Mouse (Mus musculus) hindbrain, embryonic 11.5 days (tissue): ENCODE measurements around the gene Arhgap10. TPM values are rescaled to one million over a fixed set of nuclear protein-coding genes. Genes with fewer than 3 reads are reported as not detected.

Experiments used
- ATAC-seq: fragments of 200-750 bp; cut with Nextera tagmentation; 2 replicates; pipeline ENCODE4 v1.8.0; 2017; ENCODE audit warnings: mild to moderate bottlenecking, moderate TSS enrichment, moderate library complexity; ENCODE audit not compliant: low FRiP score
- DNase-seq: peaks from one replicate; pipeline ENCODE4 v3.0.0-alpha.2; 2015; ENCODE audit warnings: low spot score
- H3K27ac ChIP-seq: fragments of 300-500 bp; sonication (generic); 2 replicates; pipeline ENCODE4 v1.5.1; 2014; ENCODE audit warnings: mild to moderate bottlenecking, low read depth, low read length
- H3K27me3 ChIP-seq: fragments of 300-500 bp; sonication (generic); 2 replicates; pipeline ENCODE4 v1.6.1; 2014; ENCODE audit warnings: mild to moderate bottlenecking, low read length, moderate library complexity, mixed read lengths; ENCODE audit not compliant: control insufficient read depth, insufficient read depth
- H3K36me3 ChIP-seq: fragments of 300-500 bp; sonication (generic); 2 replicates; pipeline ENCODE4 v1.6.1; 2014; ENCODE audit warnings: mild to moderate bottlenecking, low read length, moderate library complexity, mixed read lengths; ENCODE audit not compliant: control insufficient read depth, insufficient read depth
- H3K4me1 ChIP-seq: fragments of 300-500 bp; sonication (generic); replicated peaks from 2 replicates; pipeline ENCODE4 v1.6.1; 2014; ENCODE audit warnings: low read length, mixed read lengths; ENCODE audit not compliant: control insufficient read depth, insufficient read depth
- H3K4me2 ChIP-seq: fragments of 300-500 bp; sonication (generic); replicated peaks from 2 replicates; pipeline ENCODE4 v1.6.1; 2014; ENCODE audit warnings: mild to moderate bottlenecking, low read depth, low read length
- H3K4me3 ChIP-seq: fragments of 300-500 bp; sonication (generic); 2 replicates; pipeline ENCODE4 v1.5.1; 2014; ENCODE audit warnings: low read depth, low read length
- H3K9ac ChIP-seq: fragments of 300-500 bp; sonication (generic); 2 replicates; pipeline ENCODE4 v1.6.1; 2014; ENCODE audit warnings: low read depth, low read length
- H3K9me3 ChIP-seq: fragments of 300-500 bp; sonication (generic); 2 replicates; pipeline ENCODE4 v1.6.1; 2016; ENCODE audit warnings: low read length; ENCODE audit not compliant: control insufficient read depth
- WGBS: fragments of 180-500 bp; shearing (Covaris S2); extraction: QIAGEN DNeasy Blood & Tissue Kit; methylation state at CpG from one replicate; pipeline ENCODE4 v1.1.7; 2014; 5-methylcytosine and 5-hydroxymethylcytosine counted together
- polyA plus RNA-seq: library from polyadenylated mRNA; unstranded; fragments of >200 nt; fragmentation: Nextera tagmentation; extraction: Ambion mirVana; gene quantifications from 2 replicates; pipeline ENCODE4 v1.2.1, GENCODE M21; 2014

Arhgap10 gene
- polyA plus RNA-seq, 1 experiment from 2014 or later = 15.4 TPM

GRCm38 (mm10) chr8:77451052-77451451 is 66.7 kb downstream of the Arhgap10 start:
- H3K9me3 ChIP-seq = no peaks in the 10 kb centered on the region
- no peak for ATAC-seq
- no peak overlapping the region for H3K9ac ChIP-seq
- H3K27me3 ChIP-seq = no peaks in the 10 kb centered on the region
- no peak for DNase-seq
- H3K36me3 ChIP-seq = no peaks in the 10 kb centered on the region
- no peak overlapping the region for H3K27ac ChIP-seq
- H3K4me2 ChIP-seq = no peak overlapping the region
- 91% methylated on average over 5 of the region's 5 CpGs for WGBS
- H3K4me1 ChIP-seq = no peaks in the 10 kb centered on the region
- no peak overlapping the region for H3K4me3 ChIP-seq

- no peak overlapping the region for H3K4me2 ChIP-seq
- no peaks in the 10 kb centered on the region for H3K9me3 ChIP-seq
- H3K4me1 ChIP-seq = no peaks in the 10 kb centered on the region
- no peak overlapping the region for H3K4me3 ChIP-seq
- no peaks in the 10 kb centered on the region for H3K27me3 ChIP-seq
- 93% methylated on average over 12 of the region's 12 CpGs for WGBS
- no peak for DNase-seq
- no peak for ATAC-seq
- H3K36me3 ChIP-seq = no peaks in the 10 kb centered on the region
- H3K9ac ChIP-seq = no peak overlapping the region
- H3K27ac ChIP-seq = no peak overlapping the region
These were observed 71.5 kb downstream of the Arhgap10 start for GRCm38 (mm10) chr8:77446294-77446693.

- H3K36me3 ChIP-seq = no peaks in the 10 kb centered on the region
- no peaks in the 10 kb centered on the region for H3K9me3 ChIP-seq
- no peak overlapping the region for H3K4me3 ChIP-seq
- no peak overlapping the region for H3K27ac ChIP-seq
- H3K27me3 ChIP-seq = no peaks in the 10 kb centered on the region
- ATAC-seq (no peak), DNase-seq (no peak)
- WGBS = 80% methylated on average over 3 of the region's 3 CpGs
- H3K4me2 ChIP-seq = no peak overlapping the region
- H3K4me1 ChIP-seq = no peaks in the 10 kb centered on the region
- no peak overlapping the region for H3K9ac ChIP-seq
These were observed 72.1 kb downstream of the Arhgap10 start for GRCm38 (mm10) chr8:77445642-77446041.

- WGBS = 87% methylated on average over 10 of the region's 10 CpGs
- no peaks in the 10 kb centered on the region for H3K36me3 ChIP-seq
These were observed 73.4 kb downstream of the Arhgap10 start for GRCm38 (mm10) chr8:77444166-77444870.

GRCm38 (mm10) chr8:77442452-77442851 is 75.3 kb downstream of the Arhgap10 start:
- Histone ChIP-seq H3K27me3 (no peaks in the 10 kb centered on the region), H3K9me3 (no peaks in the 10 kb centered on the region), H3K9ac (no peak overlapping the region), H3K4me3 (no peak overlapping the region), H3K4me1 (no peaks in the 10 kb centered on the region), H3K4me2 (no peak overlapping the region), H3K27ac (no peak overlapping the region), H3K36me3 (no peaks in the 10 kb centered on the region)
- ATAC-seq (no peak), DNase-seq (no peak)
- WGBS = 93% methylated on average over 7 of the region's 7 CpGs

More at GRCm38 (mm10) chr8:77444166-77444870, 73.4 kb downstream of the Arhgap10 start:
- DNase-seq = no peak
- no peak overlapping the region for H3K27ac ChIP-seq
- H3K27me3 ChIP-seq = no peaks in the 10 kb centered on the region
- no peak overlapping the region for H3K9ac ChIP-seq
- H3K4me2 ChIP-seq = no peak overlapping the region
- no peak for ATAC-seq
- no peaks in the 10 kb centered on the region for H3K4me1 ChIP-seq
- H3K9me3 ChIP-seq = no peaks in the 10 kb centered on the region
- no peak overlapping the region for H3K4me3 ChIP-seq

- Histone ChIP-seq H3K27me3 (no peaks in the 10 kb centered on the region), H3K36me3 (no peaks in the 10 kb centered on the region), H3K4me1 (no peaks in the 10 kb centered on the region), H3K4me3 (no peak overlapping the region), H3K9ac (no peak overlapping the region), H3K27ac (no peak overlapping the region), H3K4me2 (no peak overlapping the region), H3K9me3 (no peaks in the 10 kb centered on the region)
- DNase-seq = no peak
- no peak for ATAC-seq
- 74% methylated on average over 9 of the region's 9 CpGs for WGBS
These were observed 76.8 kb downstream of the Arhgap10 start for GRCm38 (mm10) chr8:77440913-77441312.

- Histone ChIP-seq H3K27me3 (no peaks in the 10 kb centered on the region), H3K27ac (no peak overlapping the region), H3K36me3 (no peaks in the 10 kb centered on the region), H3K4me1 (no peaks in the 10 kb centered on the region), H3K4me3 (no peak overlapping the region), H3K9me3 (no peaks in the 10 kb centered on the region), H3K4me2 (no peak overlapping the region), H3K9ac (no peak overlapping the region)
- ATAC-seq (no peak), DNase-seq (no peak)
- WGBS = 88% methylated on average over 6 of the region's 6 CpGs
These were observed 77.4 kb downstream of the Arhgap10 start for GRCm38 (mm10) chr8:77440324-77440880.

GRCm38 (mm10) chr8:77439670-77440069 is 78.1 kb downstream of the Arhgap10 start:
- H3K4me1 ChIP-seq = no peaks in the 10 kb centered on the region
- H3K9me3 ChIP-seq = no peaks in the 10 kb centered on the region
- H3K9ac ChIP-seq = no peak overlapping the region
- ATAC-seq (no peak), DNase-seq (no peak)
- 95% methylated on average over 2 of the region's 2 CpGs for WGBS
- no peaks in the 10 kb centered on the region for H3K27me3 ChIP-seq
- H3K27ac ChIP-seq = no peak overlapping the region
- no peaks in the 10 kb centered on the region for H3K36me3 ChIP-seq
- H3K4me3 ChIP-seq = no peak overlapping the region
- H3K4me2 ChIP-seq = no peak overlapping the region
